In the genomic region with DNA sequence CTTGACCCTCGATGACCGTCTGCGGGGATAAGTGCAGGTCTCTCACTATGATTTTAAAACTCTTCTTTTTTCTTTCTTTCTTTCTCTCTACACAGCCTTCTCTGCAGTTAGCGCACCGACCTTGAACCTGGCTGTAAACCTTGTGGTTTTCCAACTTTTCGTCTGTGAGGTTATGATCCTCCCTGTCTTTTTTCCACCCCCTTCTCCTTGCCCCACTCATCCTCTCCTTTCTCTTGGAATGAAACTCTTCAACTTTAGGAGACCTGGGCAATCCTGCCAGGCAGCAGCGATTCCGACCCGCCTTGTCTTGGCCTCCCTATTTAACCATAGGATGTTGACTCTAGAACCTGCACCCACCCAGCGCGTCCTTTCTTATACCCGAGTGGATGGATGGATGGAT, we compare ENCODE assay signal across 8 mouse cellular contexts. TPM values are rescaled to one million over a fixed set of nuclear protein-coding genes. Genes with fewer than 3 reads are reported as not detected.
DNase-seq lines count a peak whose midpoint lies in the region; ATAC-seq and TF ChIP-seq lines count a peak whose summit lies in the region.

No protein-coding gene starts in this region.

- H3K79me2 ChIP-seq in heart, adult 2 months (replicated peaks; ENCODE audit: control insufficient read depth, insufficient read depth, low read length): no peaks in the 10 kb centered on the region

- TF ChIP-seq CTCF in heart, adult 2 months (IDR thresholded peaks at IDR 0.05): no peak
- TF ChIP-seq CTCF in heart, postnatal 0 days (IDR thresholded peaks at IDR 0.05; ENCODE audit: low read depth): no peak
- TF ChIP-seq CTCF in liver, postnatal 0 days (IDR thresholded peaks at IDR 0.05; ENCODE audit: low read depth): no peak

- peak overlapping the region; percentile 71 for H3K4me2 ChIP-seq in heart, postnatal 0 days (ENCODE audit: low read depth, low read length)
- peak overlapping the region; percentile 71 for H3K4me2 ChIP-seq in liver, postnatal 0 days (ENCODE audit: low read depth, low read length)

- H3K9ac ChIP-seq in heart, adult 2 months (ENCODE audit: low read depth, low read length): no peak overlapping the region; the same call in 1 of the 2 replicates
- H3K9ac ChIP-seq in heart, postnatal 0 days (replicated peaks; ENCODE audit: low read depth, low read length): no peak overlapping the region
- no peak overlapping the region for H3K9ac ChIP-seq in liver, postnatal 0 days (replicated peaks)

- H3K9me3 ChIP-seq in heart, postnatal 0 days (replicated peaks; ENCODE audit: control insufficient read depth, low read length): no peaks in the 10 kb centered on the region
- H3K9me3 ChIP-seq in liver, postnatal 0 days (ENCODE audit: low read length): no peaks in the 10 kb centered on the region

- TF ChIP-seq EP300 in heart, adult 2 months (IDR thresholded peaks at IDR 0.05; ENCODE audit: insufficient read depth, low read depth, low read length): no peak
- TF ChIP-seq EP300 in heart, postnatal 0 days (IDR thresholded peaks at IDR 0.05; ENCODE audit: low read depth): no peak
- no peak for TF ChIP-seq EP300 in liver, postnatal 0 days (IDR thresholded peaks at IDR 0.05; ENCODE audit: low read depth)

- no peak for TF ChIP-seq POLR2A in heart, adult 2 months (IDR thresholded peaks at IDR 0.05; ENCODE audit: insufficient read depth, low read depth, low read length)

- intact Hi-C loops in heart, adult 2 months (cut with DNase I): loop anchor here (5.0 to 10.0 kb wide), 2 partner anchors 100 to 148 kb away; partner anchors contain the start of gene Psmd14

- 17% methylated on average over 12 of the region's 12 CpGs for WGBS in heart, adult 2 months
- 11% methylated on average over 12 of the region's 12 CpGs for WGBS in heart, postnatal 0 days
- 3% methylated on average over 12 of the region's 12 CpGs for WGBS in liver, postnatal 0 days (ENCODE audit: insufficient replicate concordance)

- H3K27me3 ChIP-seq in heart, adult 2 months (ENCODE audit: control insufficient read depth, insufficient read depth, low read length): peaks cover 42% of the 10 kb centered on the region
- H3K27me3 ChIP-seq in heart, postnatal 0 days (ENCODE audit: control insufficient read depth, insufficient read depth, low read length): peaks cover 96% of the 10 kb centered on the region
- H3K27me3 ChIP-seq in liver, postnatal 0 days (ENCODE audit: insufficient read depth, low read length): peaks cover 93% of the 10 kb centered on the region

- H3K4me3 ChIP-seq in heart, adult 2 months: peak overlapping the region; percentile 43; the same call in 1 of the 2 replicates
- peak overlapping the region; percentile 48 for H3K4me3 ChIP-seq in heart, postnatal 0 days (ENCODE audit: low read depth, low read length)
- H3K4me3 ChIP-seq in liver, postnatal 0 days (ENCODE audit: low read depth, low read length): peak overlapping the region; percentile 44

- ATAC-seq in heart, postnatal 0 days (ENCODE audit: insufficient read depth, low read depth): no peak
- no peak for ATAC-seq in liver, postnatal 0 days
- no peak for ATAC-seq in inflammation-experienced regulatory T-cells, adult 6 months

- H3K36me3 ChIP-seq in heart, adult 2 months (ENCODE audit: control insufficient read depth, insufficient read depth, low read length): no peaks in the 10 kb centered on the region
- H3K36me3 ChIP-seq in heart, postnatal 0 days (replicated peaks; ENCODE audit: control insufficient read depth, insufficient read depth, low read length): no peaks in the 10 kb centered on the region
- no peaks in the 10 kb centered on the region for H3K36me3 ChIP-seq in liver, postnatal 0 days (replicated peaks; ENCODE audit: insufficient read depth, low read length)

- H3K4me1 ChIP-seq in heart, adult 2 months (ENCODE audit: control insufficient read depth, insufficient read depth, low read length): no peaks in the 10 kb centered on the region; the same call in 1 of the 2 replicates
- peaks cover 11% of the 10 kb centered on the region for H3K4me1 ChIP-seq in heart, postnatal 0 days (ENCODE audit: control insufficient read depth, insufficient read depth)
- peaks cover 19% of the 10 kb centered on the region for H3K4me1 ChIP-seq in liver, postnatal 0 days (ENCODE audit: insufficient read depth)

- peak; percentile 4 to 24 for DNase-seq in heart, adult 2 months
- no peak for DNase-seq in heart, adult 9 months (ENCODE audit: low spot score in 2 of 2)
- peak; percentile 33 to 48 for DNase-seq in B cell, adult 2 months
- no peak for DNase-seq in heart, postnatal 0 days (ENCODE audit: low spot score)
- no peak for DNase-seq in liver, postnatal 0 days
- no peak for DNase-seq in layer of hippocampus, postnatal 36 days
- no peak for DNase-seq in frontal cortex, postnatal 10 days (ENCODE audit: low spot score in 2 of 2)

- H3K27ac ChIP-seq in heart, adult 2 months: no peak overlapping the region
- no peak overlapping the region for H3K27ac ChIP-seq in heart, postnatal 0 days (ENCODE audit: low read depth)
- no peak overlapping the region for H3K27ac ChIP-seq in liver, postnatal 0 days (ENCODE audit: low read depth)

RNA-seq across cellular contexts. Expression of gene Tbr1, which starts 9.8 kb away (rescaled TPM):
- under 1 TPM in 1 of 2 experiments, not detected in 1; 0.09 TPM for total RNA-seq in heart, adult 2 months (2021)
- polyA plus RNA-seq in heart, adult 2 months (2012; rRNA removed): not detected in 2 replicates
- total RNA-seq in heart, postnatal 0 days (2014; rRNA removed; ENCODE audit: low replicate concordance): not detected in 2 replicates
- 0.07 TPM in 1 of 2 replicates, not detected in the other for polyA plus RNA-seq in heart, postnatal 0 days (2015; fragmentation: Nextera tagmentation; extraction: Ambion mirVana)
- polyA plus RNA-seq in liver, postnatal 0 days (2015; fragmentation: Nextera tagmentation; extraction: Ambion mirVana): not detected in 2 replicates
- not detected for polyA plus RNA-seq in inflammation-experienced regulatory T-cells, adult 6 months (2017; shearing (Covaris generic))
- total RNA-seq in layer of hippocampus, postnatal 36 days (2021): 10 to 100 TPM; 41.2 to 41.8 TPM

Comparison
In these comparisons a context has a peak if more than half of its experiments do, and no peak if none do; other contexts are left out.
1. DNase-seq: peak in heart, adult 2 months (2 of 2) and B cell, adult 2 months (2 of 2); none in heart, adult 9 months (0 of 2), heart, postnatal 0 days (single experiment), liver, postnatal 0 days (single experiment), layer of hippocampus, postnatal 36 days (0 of 2) and frontal cortex, postnatal 10 days (0 of 2).
2. Peak in every context shown above with its lines, with median percentiles within 50 percentile points of each other: H3K4me3 ChIP-seq.